Mouse (Mus musculus) testis, postnatal 14 days (tissue): ENCODE results near the gene Zfp750.

Experiments
- DNase-seq: peaks from one replicate; pipeline ENCODE4 v3.0.0; 2021; ENCODE audit warnings: low spot score

The Zfp750 gene

GRCm38 (mm10) chr11:121474831-121475230 is 44.3 kb downstream of the Zfp750 start:
- no peak for DNase-seq

GRCm38 (mm10) chr11:121467408-121467807 is 51.7 kb downstream of the Zfp750 start:
- no peak for DNase-seq
